Mouse (Mus musculus) frontal cortex, postnatal 10 days (tissue): ENCODE measurements at regions not wholly inside any gene's neighbourhood (a gene's known extent, or its start where the extent isn't known, plus 50 kb on each side); places are given as distances from the start of the nearest gene placed in this dataset.

Experiments used
- DNase-seq, 2 experiments: peaks; one replicate each; pipeline ENCODE4 v3.0.0; 2022; ENCODE audit warnings: low spot score in 2 of 2, mixed read lengths in 1 of 2

DNA sequence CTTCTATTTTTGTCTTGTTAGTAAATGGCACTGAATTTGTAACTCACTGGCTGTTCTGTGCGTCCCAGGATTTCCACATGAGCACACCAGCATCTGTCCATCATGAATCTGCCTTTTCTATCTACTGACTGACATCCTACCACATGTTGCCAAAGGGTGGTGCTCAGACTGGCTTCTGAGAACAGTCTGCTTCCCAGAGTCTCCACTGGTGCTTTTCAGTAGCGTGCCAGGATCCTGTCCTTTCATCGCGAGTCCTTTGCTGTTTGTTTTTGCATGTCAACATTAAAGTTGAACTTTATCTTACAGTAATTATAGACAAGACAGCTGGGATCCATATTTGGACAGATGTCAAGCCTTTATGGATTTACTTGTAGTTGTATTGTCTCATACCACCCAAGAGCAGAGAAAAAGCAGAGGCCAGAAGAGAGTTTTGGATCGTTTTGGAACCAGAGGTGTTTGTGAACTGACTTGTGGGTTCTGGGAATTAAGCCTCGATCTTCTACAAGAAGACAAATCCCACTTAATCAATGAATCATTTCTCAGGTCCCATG is 314.0 kb upstream of the Agtr1b start:
- DNase-seq, result no peak

DNA sequence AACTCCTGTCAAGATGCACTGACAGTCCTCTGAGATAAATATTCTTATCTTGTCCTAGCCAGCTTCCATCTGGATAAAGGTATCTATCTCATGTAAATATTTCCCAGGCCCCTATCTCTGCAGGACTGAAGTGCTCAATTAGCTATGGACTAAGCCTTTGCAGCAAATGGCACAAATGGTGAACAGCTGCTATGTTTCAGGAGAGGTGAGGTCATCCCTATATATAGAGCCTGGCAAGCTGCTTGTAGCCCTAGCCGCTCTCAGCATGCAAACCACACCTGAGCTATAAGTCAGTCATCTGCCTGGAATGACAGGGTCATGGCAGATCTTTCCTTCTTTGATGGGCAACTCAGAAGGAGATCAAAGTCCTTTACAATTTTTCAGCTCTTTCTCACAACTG is 294.9 kb upstream of the Agtr1b start:
- no peak for DNase-seq

DNA sequence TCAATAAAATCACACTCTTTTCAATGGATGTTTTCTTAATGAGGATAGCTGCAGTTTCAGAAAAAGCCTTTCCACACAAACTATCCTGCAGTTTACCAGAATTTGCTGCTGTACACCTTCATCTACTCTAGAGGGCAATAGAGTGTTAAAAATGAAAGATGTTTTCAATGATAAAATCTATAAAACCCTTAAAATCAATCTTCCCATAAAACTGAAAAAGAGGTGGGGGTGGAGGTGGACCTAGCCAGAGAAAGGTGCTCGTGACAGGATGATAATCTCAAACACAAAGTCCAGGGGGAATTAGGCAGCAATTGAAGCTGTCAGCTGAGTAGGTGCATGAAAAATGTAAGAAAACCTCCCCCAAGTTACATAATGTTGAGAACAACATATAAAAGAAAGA is 288.4 kb upstream of the Agtr1b start:
- no peak for DNase-seq
